Comparison of ENCODE assay signal across 29 mouse cellular contexts in the genomic region with DNA sequence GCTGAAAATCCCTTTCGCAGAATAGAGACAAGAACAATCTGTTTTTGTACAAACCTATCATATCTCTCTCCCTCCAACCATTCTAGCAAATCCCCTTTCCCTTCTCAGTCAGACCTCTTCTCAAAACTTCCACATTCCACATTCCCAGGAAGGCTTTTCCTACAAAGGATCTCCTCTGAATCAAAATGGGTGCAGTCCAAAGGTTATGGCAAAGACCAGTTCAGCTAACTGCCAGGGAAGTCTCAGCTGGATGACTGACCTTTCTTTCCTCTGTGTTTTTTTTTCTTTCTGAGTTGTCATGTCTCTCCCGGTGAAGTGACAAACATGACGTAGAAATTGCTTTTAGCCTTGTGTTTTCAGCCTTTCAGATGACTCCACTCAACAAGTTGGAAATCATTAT. TPM values are rescaled to one million over a fixed set of nuclear protein-coding genes. Genes with fewer than 3 reads are reported as not detected.
A peak's percentile ranks its signal among the peaks of the same experiment; 100 is the strongest.
DNase-seq lines count a peak whose midpoint lies in the region; ATAC-seq and TF ChIP-seq lines count a peak whose summit lies in the region.
"Had no signal": no experiment of that assay in that cellular context is flagged by ENCODE, and none has a peak within 500 bp of the region (broad histone marks: within the 10 kb centered on the region; RNA-seq: fewer than 3 reads in every experiment).

No protein-coding gene starts in this region.

- H3K4me1 ChIP-seq in kidney, embryonic 16.5 days (ENCODE audit: insufficient read depth, low read length), result no peaks in the 10 kb centered on the region
- H3K4me1 ChIP-seq in liver, adult 2 months (ENCODE audit: control insufficient read depth, insufficient read depth, low read length), result no peaks in the 10 kb centered on the region; the same call in 1 of the 2 replicates
- H3K4me1 ChIP-seq in liver, embryonic 11.5 days (replicated peaks; ENCODE audit: control insufficient read depth, insufficient read depth, low read length), result no peaks in the 10 kb centered on the region
- H3K4me1 ChIP-seq: embryonic facial prominence, embryonic 12.5 days; embryonic facial prominence, embryonic 15.5 days; heart, embryonic 12.5 days; heart, embryonic 15.5 days; hindbrain, embryonic 12.5 days; hindbrain, embryonic 15.5 days had no signal

- no peaks in the 10 kb centered on the region for H3K27me3 ChIP-seq in kidney, embryonic 16.5 days (ENCODE audit: insufficient read depth, low read length)
- no peaks in the 10 kb centered on the region for H3K27me3 ChIP-seq in liver, adult 2 months (ENCODE audit: control insufficient read depth, insufficient read depth, low read length)
- H3K27me3 ChIP-seq in liver, embryonic 11.5 days (replicated peaks; ENCODE audit: control insufficient read depth, insufficient read depth, low read length), result no peaks in the 10 kb centered on the region
- H3K27me3 ChIP-seq: CH12.LX; embryonic facial prominence, embryonic 12.5 days; embryonic facial prominence, embryonic 15.5 days; heart, embryonic 12.5 days; heart, embryonic 15.5 days; hindbrain, embryonic 12.5 days; hindbrain, embryonic 15.5 days; Patski had no signal

- DNase-seq in heart, adult 11 months, result peak; percentile 3
- no peak for DNase-seq in heart, postnatal 25 days (ENCODE audit: low spot score)
- DNase-seq in kidney, adult 8-10 months, result peak; percentile 23 to 45
- peak; percentile 42 for DNase-seq in liver, adult 2 months (ENCODE audit: extremely low read depth, low read depth, low spot score)
- no peak for DNase-seq in liver, embryonic 11.5 days (ENCODE audit: low spot score)
- DNase-seq in embryo, embryonic 10.5 days (ENCODE audit: low spot score), result no peak
- DNase-seq: adrenal gland, postnatal 10 days; adrenal gland, postnatal 36 days; cerebellum, adult 18-20 months; cerebellum, adult 9-10 months; cerebellum, postnatal 14 days; forebrain, postnatal 0 days; gastrocnemius, adult 2 months; gastrocnemius, postnatal 14 days; heart, adult 18-20 months; heart, postnatal 10 days; heart, postnatal 4 days had no signal

- no peaks in the 10 kb centered on the region for H3K36me3 ChIP-seq in kidney, embryonic 16.5 days (ENCODE audit: insufficient read depth, low read length)
- H3K36me3 ChIP-seq in liver, adult 2 months (ENCODE audit: control insufficient read depth, insufficient read depth, low read length), result no peaks in the 10 kb centered on the region
- no peaks in the 10 kb centered on the region for H3K36me3 ChIP-seq in liver, embryonic 11.5 days (ENCODE audit: control insufficient read depth, insufficient read depth, low read length)
- H3K36me3 ChIP-seq: embryonic facial prominence, embryonic 12.5 days; embryonic facial prominence, embryonic 15.5 days; G1E; heart, embryonic 12.5 days; heart, embryonic 15.5 days; hindbrain, embryonic 12.5 days; hindbrain, embryonic 15.5 days had no signal

- ATAC-seq in kidney, embryonic 16.5 days (ENCODE audit: low FRiP score, low TSS enrichment), result no peak
- no peak for ATAC-seq in liver, embryonic 11.5 days (replicated peaks; ENCODE audit: low FRiP score)
- ATAC-seq: activated CD4-positive, CD25-positive, alpha-beta regulatory T cell, adult 4 months; forebrain, embryonic 14.5 days; forebrain, postnatal 0 days; Patski had no signal

- WGBS in kidney, embryonic 16.5 days, result 81% methylated on average over 3 of the region's 3 CpGs
- WGBS in liver, adult 2 months, result 67% methylated on average over 3 of the region's 3 CpGs
- WGBS in liver, embryonic 11.5 days, result 89% methylated on average over 3 of the region's 3 CpGs

- no peaks in the 10 kb centered on the region for H3K79me2 ChIP-seq in liver, adult 2 months (ENCODE audit: control insufficient read depth, insufficient read depth, low read length)

- TF ChIP-seq POLR2A in liver, adult 2 months (IDR thresholded peaks at IDR 0.05; ENCODE audit: extremely low read depth, insufficient read depth, low read length), result no peak

- no peaks in the 10 kb centered on the region for H3K9me3 ChIP-seq in kidney, embryonic 16.5 days (ENCODE audit: low read length)
- no peaks in the 10 kb centered on the region; the same call in 1 of the 2 replicates for H3K9me3 ChIP-seq in liver, embryonic 11.5 days (ENCODE audit: control insufficient read depth, low read length)
- H3K9me3 ChIP-seq: embryonic facial prominence, embryonic 12.5 days; embryonic facial prominence, embryonic 15.5 days; G1E; heart, embryonic 12.5 days; heart, embryonic 15.5 days; hindbrain, embryonic 12.5 days; hindbrain, embryonic 15.5 days had no signal

- intact Hi-C loops in heart, postnatal 25 days (cut with DNase I), result no loop called here

- no peak overlapping the region for H3K4me3 ChIP-seq in kidney, embryonic 16.5 days (ENCODE audit: low read length)
- no peak overlapping the region for H3K4me3 ChIP-seq in liver, adult 2 months (ENCODE audit: insufficient read depth, low read depth, low read length)
- no peak overlapping the region for H3K4me3 ChIP-seq in liver, embryonic 11.5 days (ENCODE audit: low read depth, low read length)
- H3K4me3 ChIP-seq: embryonic facial prominence, embryonic 12.5 days; embryonic facial prominence, embryonic 15.5 days; gastrocnemius, adult 2 months; heart, embryonic 12.5 days; heart, embryonic 15.5 days; hindbrain, embryonic 12.5 days; hindbrain, embryonic 15.5 days had no signal

- no peak overlapping the region for H3K27ac ChIP-seq in kidney, embryonic 16.5 days (ENCODE audit: low read length)
- H3K27ac ChIP-seq in liver, adult 2 months (replicated peaks; ENCODE audit: insufficient read depth, low read depth, low read length), result no peak overlapping the region
- no peak overlapping the region for H3K27ac ChIP-seq in liver, embryonic 11.5 days (ENCODE audit: low read depth, low read length)
- H3K27ac ChIP-seq: embryonic facial prominence, embryonic 12.5 days; embryonic facial prominence, embryonic 15.5 days; gastrocnemius, adult 2 months; heart, embryonic 15.5 days; hindbrain, embryonic 12.5 days; hindbrain, embryonic 15.5 days had no signal

- H3K4me2 ChIP-seq in kidney, embryonic 16.5 days (replicated peaks; ENCODE audit: low read depth, low read length), result no peak overlapping the region
- no peak overlapping the region for H3K4me2 ChIP-seq in liver, embryonic 11.5 days
- H3K4me2 ChIP-seq: embryonic facial prominence, embryonic 12.5 days; embryonic facial prominence, embryonic 15.5 days; heart, embryonic 12.5 days; heart, embryonic 15.5 days; hindbrain, embryonic 12.5 days; hindbrain, embryonic 15.5 days had no signal

- TF ChIP-seq CTCF in liver, adult 2 months (IDR thresholded peaks at IDR 0.05; ENCODE audit: low read depth, low read length), result no peak

- H3K9ac ChIP-seq in kidney, embryonic 16.5 days (replicated peaks; ENCODE audit: low read length), result no peak overlapping the region
- no peak overlapping the region for H3K9ac ChIP-seq in liver, adult 2 months (ENCODE audit: low read depth, low read length)
- H3K9ac ChIP-seq in liver, embryonic 11.5 days (ENCODE audit: low read depth, low read length), result no peak overlapping the region
- H3K9ac ChIP-seq: embryonic facial prominence, embryonic 12.5 days; embryonic facial prominence, embryonic 15.5 days; forebrain, postnatal 0 days; heart, embryonic 12.5 days; heart, embryonic 15.5 days; hindbrain, embryonic 12.5 days; hindbrain, embryonic 15.5 days had no signal

RNA-seq across cellular contexts. Expression of gene Cited2, which starts 27.2 kb away (rescaled TPM):
- 10 to 100 TPM; 42.8 to 47.9 TPM for total RNA-seq in heart, postnatal 25 days (2021)
- polyA plus RNA-seq in kidney, embryonic 16.5 days (2015; fragmentation: Nextera tagmentation; extraction: Ambion mirVana), result 62.0 and 67.8 TPM in 2 replicates
- total RNA-seq in liver, adult 2 months (2014; rRNA removed), result 9.2 and 9.7 TPM in 2 replicates
- polyA plus RNA-seq in liver, adult 2 months (2012; rRNA removed), result 25.6 and 25.9 TPM in 2 replicates
- polyA plus RNA-seq in liver, embryonic 11.5 days (2014; fragmentation: Nextera tagmentation; extraction: Ambion mirVana), result 50.7 and 50.8 TPM in 2 replicates

Comparison
In these comparisons a context has a peak if more than half of its experiments do, and no peak if none do; other contexts are left out.
1. DNase-seq: peak in heart, adult 11 months (single experiment), kidney, adult 8-10 months (2 of 2) and liver, adult 2 months (single experiment); none in heart, postnatal 25 days (single experiment), liver, embryonic 11.5 days (single experiment) and embryo, embryonic 10.5 days (single experiment).